Mouse (Mus musculus) cerebellum, adult 2 months (tissue): Measurements from ENCODE around the gene Arfrp1. TPM values are rescaled to one million over a fixed set of nuclear protein-coding genes. Genes with fewer than 3 reads are reported as not detected.

ENCODE experiments used
- DNase-seq, 2 experiments: peaks; one replicate each; pipeline ENCODE4 v3.0.0; 2021
- H3K27ac ChIP-seq: fragments of 200-500 bp; 2 replicates; pipeline ENCODE4 v1.5.1; 2012; ENCODE audit warnings: low read length, control low read depth, inconsistent platforms; ENCODE audit not compliant: insufficient read depth
- H3K27me3 ChIP-seq: fragments of 200-500 bp; 2 replicates; pipeline ENCODE4 v1.6.1; 2012; ENCODE audit warnings: inconsistent platforms, mild to moderate bottlenecking, low read length, moderate library complexity; ENCODE audit not compliant: control insufficient read depth, insufficient read depth
- H3K4me1 ChIP-seq: fragments of 200-500 bp; 2 replicates; pipeline ENCODE4 v1.6.1; 2011; ENCODE audit warnings: low read length; ENCODE audit not compliant: control insufficient read depth, insufficient read depth
- H3K4me3 ChIP-seq: fragments of 200-500 bp; replicated peaks from 2 replicates; pipeline ENCODE3; 2011; ENCODE audit warnings: mild to moderate bottlenecking, low read depth, low read length, control low read depth; ENCODE audit not compliant: insufficient read depth
- CTCF ChIP-seq: fragments of 200-500 bp; IDR thresholded peaks from 2 replicates; pipeline ENCODE4 v1.5.1; 2011; ENCODE audit warnings: low read depth, mild to moderate bottlenecking, control low read depth, low read length, moderate library complexity, borderline replicate concordance; ENCODE audit not compliant: insufficient read depth
- POLR2A ChIP-seq: fragments of 200-500 bp; IDR thresholded peaks from 2 replicates; pipeline ENCODE4 v1.6.1; 2011; ENCODE audit warnings: low read length, control low read depth, borderline replicate concordance; ENCODE audit not compliant: insufficient read depth
- WGBS: fragments of 180-500 bp; shearing (Covaris S2); methylation state at CpG from one replicate; pipeline ENCODE4 v1.1.7; 2018; 5-methylcytosine and 5-hydroxymethylcytosine counted together
- polyA plus RNA-seq: library from polyadenylated mRNA; depleted of rRNA; stranded (reverse); fragments of >200 nt; gene quantifications from 2 replicates; pipeline ENCODE4 v1.2.3, GENCODE M21; 2012

Arfrp1 gene
- polyA plus RNA-seq, 1 experiment: 75.6 TPM

- no peak overlapping the region for H3K27ac ChIP-seq
- H3K4me3 ChIP-seq: no peak overlapping the region
- no peaks in the 10 kb centered on the region for H3K4me1 ChIP-seq
- no peak for DNase-seq
- 93% methylated on average over 2 of the region's 2 CpGs for WGBS
- TF ChIP-seq CTCF: no peak
- TF ChIP-seq POLR2A: no peak
- H3K27me3 ChIP-seq: no peaks in the 10 kb centered on the region
Measured at GRCm38 (mm10) chr2:181375787-181376186, 10.6 kb upstream of the Arfrp1 start.

GRCm38 (mm10) chr2:181370001-181370400 lies 4.8 kb upstream of the Arfrp1 start:
- TF ChIP-seq CTCF: no peak
- no peak for TF ChIP-seq POLR2A
- 95% methylated on average over 5 of the region's 5 CpGs for WGBS
- Histone ChIP-seq H3K27ac (no peak overlapping the region), H3K4me3 (no peak overlapping the region), H3K4me1 (no peaks in the 10 kb centered on the region), H3K27me3 (no peaks in the 10 kb centered on the region)
- DNase-seq: no peak

- WGBS: under 1% methylated on average over 20 of the region's 20 CpGs
Measured at GRCm38 (mm10) chr2:181365655-181366075, 461 bp upstream of the Arfrp1 start.

GRCm38 (mm10) chr2:181364487-181364859 lies 731 bp downstream of the Arfrp1 start:
- no peaks in the 10 kb centered on the region for H3K27me3 ChIP-seq
- no peak overlapping the region for H3K27ac ChIP-seq
- 6% methylated on average over 14 of the region's 14 CpGs for WGBS

More at GRCm38 (mm10) chr2:181365655-181366075, 461 bp upstream of the Arfrp1 start:
- Histone ChIP-seq H3K4me3 (peak overlapping the region; percentile 76), H3K27me3 (no peaks in the 10 kb centered on the region), H3K4me1 (no peaks in the 10 kb centered on the region), H3K27ac (peak overlapping the region; percentile 61)
- TF ChIP-seq POLR2A (no peak), CTCF (no peak)
- no peak for DNase-seq

GRCm38 (mm10) chr2:181363946-181364345 lies 1.3 kb downstream of the Arfrp1 start:
- WGBS: 63% methylated on average over 3 of the region's 3 CpGs
- Histone ChIP-seq H3K27ac (no peak overlapping the region), H3K4me3 (no peak overlapping the region), H3K27me3 (no peaks in the 10 kb centered on the region), H3K4me1 (no peaks in the 10 kb centered on the region)
- no peak for TF ChIP-seq CTCF
- no peak for TF ChIP-seq POLR2A
- DNase-seq: no peak

More at GRCm38 (mm10) chr2:181364487-181364859, 731 bp downstream of the Arfrp1 start:
- H3K4me1 ChIP-seq: no peaks in the 10 kb centered on the region
- DNase-seq: no peak
- peak overlapping the region; percentile 76 for H3K4me3 ChIP-seq
- no peak for TF ChIP-seq POLR2A
- no peak for TF ChIP-seq CTCF

GRCm38 (mm10) chr2:181356780-181357179 lies 8.4 kb downstream of the Arfrp1 start:
- no peak for DNase-seq
- H3K27me3 ChIP-seq: no peaks in the 10 kb centered on the region
- WGBS: 80% methylated on average over 3 of the region's 3 CpGs
- no peak overlapping the region for H3K4me3 ChIP-seq
- no peak overlapping the region for H3K27ac ChIP-seq
- no peak for TF ChIP-seq CTCF
- no peak for TF ChIP-seq POLR2A
- H3K4me1 ChIP-seq: no peaks in the 10 kb centered on the region

GRCm38 (mm10) chr2:181342766-181343165 lies 22.4 kb downstream of the Arfrp1 start:
- TF ChIP-seq CTCF: no peak
- TF ChIP-seq POLR2A: no peak
- 91% methylated on average over 6 of the region's 6 CpGs for WGBS
- no peak for DNase-seq

GRCm38 (mm10) chr2:181340426-181340825 lies 24.8 kb downstream of the Arfrp1 start:
- no peaks in the 10 kb centered on the region for H3K27me3 ChIP-seq
- WGBS: 15% methylated on average over 4 of the region's 4 CpGs
- TF ChIP-seq CTCF: no peak
- no peak for TF ChIP-seq POLR2A
- no peak overlapping the region for H3K4me3 ChIP-seq
- H3K4me1 ChIP-seq: peaks cover 13% of the 10 kb centered on the region
- peak overlapping the region; percentile 46 for H3K27ac ChIP-seq
- peak; percentile 54 to 72 for DNase-seq

More at GRCm38 (mm10) chr2:181342766-181343165, 22.4 kb downstream of the Arfrp1 start:
- Histone ChIP-seq H3K27ac (no peak overlapping the region), H3K4me3 (no peak overlapping the region), H3K4me1 (peaks cover 13% of the 10 kb centered on the region), H3K27me3 (no peaks in the 10 kb centered on the region)

- Histone ChIP-seq H3K27ac (no peak overlapping the region), H3K27me3 (no peaks in the 10 kb centered on the region), H3K4me1 (no peaks in the 10 kb centered on the region), H3K4me3 (no peak overlapping the region)
- DNase-seq: peak; percentile 64 to 77
- WGBS: 61% methylated on average over 3 of the region's 3 CpGs
- TF ChIP-seq CTCF (peak; percentile 61; the same call in 1 of the 2 replicates), POLR2A (no peak)
Measured at GRCm38 (mm10) chr2:181334023-181334422, 31.2 kb downstream of the Arfrp1 start.
